Comparison of ENCODE assay signal across 8 mouse cellular contexts in the genomic region with DNA sequence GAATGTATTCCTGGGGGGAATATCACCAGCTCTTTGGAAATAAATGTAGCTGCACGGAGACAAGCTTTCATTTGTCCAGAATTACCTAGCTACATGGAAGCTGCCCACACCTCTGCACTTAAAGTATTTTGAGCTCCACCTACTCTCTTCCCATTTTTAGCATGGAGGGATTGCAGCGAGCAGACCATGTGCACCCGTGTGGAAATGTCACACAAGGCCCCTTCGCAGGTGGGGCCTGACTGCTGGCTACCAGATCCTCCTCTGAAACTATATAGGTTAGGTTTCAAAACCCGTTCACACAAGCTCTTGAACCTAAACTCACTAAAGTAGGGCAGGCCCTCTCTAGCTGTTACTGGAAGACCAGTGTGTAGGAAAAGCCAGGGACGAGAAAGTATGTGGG.
"Had no signal": no experiment of that assay in that cellular context is flagged by ENCODE, and none has a peak within 500 bp of the region (broad histone marks: within the 10 kb centered on the region; RNA-seq: fewer than 3 reads in every experiment).

No protein-coding gene starts in this region.

- DNase-seq: kidney, adult 11 months; kidney, adult 9 months; kidney, postnatal 4 days; lung, postnatal 14 days; thymus, postnatal 36 days had no signal

- ATAC-seq: hindbrain, postnatal 0 days; liver, embryonic 12.5 days; midbrain, embryonic 15.5 days had no signal
